ENCODE assay signal across 9 mouse cellular contexts in the genomic region with DNA sequence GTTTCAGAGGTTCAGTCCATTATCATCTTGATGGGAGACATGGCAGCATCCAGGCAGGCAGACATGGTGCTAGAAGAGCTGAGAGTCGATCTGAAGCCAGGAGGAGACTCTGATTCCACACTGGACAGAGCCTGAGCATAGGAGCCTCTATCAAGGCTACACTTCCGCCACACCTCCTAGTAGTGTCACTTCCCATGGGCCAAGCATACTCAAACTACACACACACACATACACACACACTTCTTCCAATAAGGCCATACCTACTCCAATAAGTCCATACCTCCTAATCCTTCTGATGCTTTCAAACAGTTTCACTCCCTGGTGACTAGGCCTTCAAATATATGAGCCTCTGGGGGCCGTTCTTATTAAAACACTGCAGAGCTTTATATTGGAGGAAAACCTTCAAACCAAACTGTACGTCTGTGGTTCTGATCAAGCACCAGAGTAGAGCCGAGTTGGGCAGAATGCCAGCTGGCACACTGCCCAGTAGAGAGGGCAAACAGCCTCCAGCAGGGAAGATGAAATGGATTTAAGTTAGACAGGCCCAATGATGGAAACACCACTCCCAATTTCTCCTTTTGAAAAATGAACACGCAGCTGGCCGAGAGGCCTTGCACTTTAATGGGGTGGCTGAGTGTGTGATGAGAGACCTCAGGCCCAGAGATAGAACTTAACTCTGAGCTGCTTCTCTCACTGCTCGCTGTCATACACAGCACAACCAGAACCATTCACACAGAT. TPM values are rescaled to one million over a fixed set of nuclear protein-coding genes. Genes with fewer than 3 reads are reported as not detected.
A peak's percentile ranks its signal among the peaks of the same experiment; 100 is the strongest.
DNase-seq lines count a peak whose midpoint lies in the region; ATAC-seq and TF ChIP-seq lines count a peak whose summit lies in the region.
"Had no signal": no experiment of that assay in that cellular context is flagged by ENCODE, and none has a peak within 500 bp of the region (broad histone marks: within the 10 kb centered on the region; RNA-seq: fewer than 3 reads in every experiment).

No protein-coding gene starts in this region.

- H3K79me2 ChIP-seq in heart, adult 2 months (replicated peaks; ENCODE audit: control insufficient read depth, insufficient read depth, low read length) = no peaks in the 10 kb centered on the region

- H3K4me1 ChIP-seq in heart, adult 2 months (ENCODE audit: control insufficient read depth, insufficient read depth, low read length) = no peaks in the 10 kb centered on the region
- H3K4me1 ChIP-seq in kidney, adult 2 months (ENCODE audit: control insufficient read depth, insufficient read depth, low read length) = no peaks in the 10 kb centered on the region
- peaks cover 4% of the 10 kb centered on the region; the same call in 1 of the 2 replicates for H3K4me1 ChIP-seq in neural tube, embryonic 14.5 days (ENCODE audit: control insufficient read depth, insufficient read depth, low read length)
- H3K4me1 ChIP-seq: megakaryocyte, embryonic 14.5 days had no signal

- CTCF ChIA-PET in Patski (lab: Charles Lee) = interaction anchor here (0.7 to 2.6 kb wide), 5 partner anchors 8 to 175 kb away, joined by 3 to 9 read pairs (median 3); no protein-coding TSS in a partner anchor

- in situ Hi-C loops in Patski (cut with MboI; ENCODE audit: low pct_unique_long_range_greater_than_20kb) = no loop called here

- no peak overlapping the region for H3K4me2 ChIP-seq in neural tube, embryonic 14.5 days (ENCODE audit: low read depth, low read length)

- H3K9ac ChIP-seq in heart, adult 2 months (ENCODE audit: low read depth, low read length) = no peak overlapping the region
- H3K9ac ChIP-seq in neural tube, embryonic 14.5 days (replicated peaks; ENCODE audit: low read depth, low read length) = no peak overlapping the region

- TF ChIP-seq CTCF in Patski (IDR thresholded peaks at IDR 0.05) = no peak
- no peak for TF ChIP-seq CTCF in heart, adult 2 months (IDR thresholded peaks at IDR 0.05)
- TF ChIP-seq CTCF in kidney, adult 2 months (conservative IDR thresholded peaks at IDR 0.05; ENCODE audit: insufficient read depth, insufficient read length, low read depth, low read length) = no peak

- WGBS in heart, adult 2 months = 45% methylated on average over 8 of the region's 8 CpGs
- 54% methylated on average over 8 of the region's 8 CpGs for WGBS in kidney, adult 2 months
- 52% methylated on average over 8 of the region's 8 CpGs for WGBS in neural tube, embryonic 14.5 days

- no peak for TF ChIP-seq EP300 in heart, adult 2 months (IDR thresholded peaks at IDR 0.05; ENCODE audit: insufficient read depth, low read depth, low read length)

- peak; percentile 54 for ATAC-seq in Patski
- peak; percentile 77 for ATAC-seq in neural tube, embryonic 14.5 days (ENCODE audit: low read depth)
- no peak for ATAC-seq in erythroblast, adult 5-6 weeks (replicated peaks; ENCODE audit: low FRiP score, poor library complexity, severe bottlenecking)

- no peak overlapping the region for H3K27ac ChIP-seq in heart, adult 2 months
- H3K27ac ChIP-seq in kidney, adult 2 months (ENCODE audit: insufficient read depth, low read depth, low read length) = no peak overlapping the region
- H3K27ac ChIP-seq in neural tube, embryonic 14.5 days (ENCODE audit: low read depth, low read length) = no peak overlapping the region

- H3K27me3 ChIP-seq in Patski = no peaks in the 10 kb centered on the region
- no peaks in the 10 kb centered on the region for H3K27me3 ChIP-seq in heart, adult 2 months (ENCODE audit: control insufficient read depth, insufficient read depth, low read length)
- H3K27me3 ChIP-seq in kidney, adult 2 months (replicated peaks; ENCODE audit: control insufficient read depth, insufficient read depth, low read length) = no peaks in the 10 kb centered on the region
- H3K27me3 ChIP-seq in neural tube, embryonic 14.5 days (ENCODE audit: control insufficient read depth, insufficient read depth, low read length) = no peaks in the 10 kb centered on the region
- H3K27me3 ChIP-seq: megakaryocyte, embryonic 14.5 days had no signal

- no peaks in the 10 kb centered on the region for H3K9me3 ChIP-seq in neural tube, embryonic 14.5 days (ENCODE audit: control insufficient read depth, low read length)
- H3K9me3 ChIP-seq: megakaryocyte, embryonic 14.5 days had no signal

- no peak overlapping the region for H3K4me3 ChIP-seq in heart, adult 2 months
- no peak overlapping the region for H3K4me3 ChIP-seq in kidney, adult 2 months (ENCODE audit: insufficient read depth, low read depth, low read length)
- H3K4me3 ChIP-seq in neural tube, embryonic 14.5 days (ENCODE audit: low read depth, low read length) = no peak overlapping the region
- H3K4me3 ChIP-seq: megakaryocyte, embryonic 14.5 days had no signal

- TF ChIP-seq POLR2A in heart, adult 2 months (IDR thresholded peaks at IDR 0.05; ENCODE audit: insufficient read depth, low read depth, low read length) = no peak
- no peak for TF ChIP-seq POLR2A in kidney, adult 2 months (IDR thresholded peaks at IDR 0.05; ENCODE audit: low read depth, low read length)

- no peaks in the 10 kb centered on the region for H3K36me3 ChIP-seq in heart, adult 2 months (ENCODE audit: control insufficient read depth, insufficient read depth, low read length)
- no peaks in the 10 kb centered on the region for H3K36me3 ChIP-seq in kidney, adult 2 months (ENCODE audit: control insufficient read depth, insufficient read depth, low read length)
- no peaks in the 10 kb centered on the region for H3K36me3 ChIP-seq in neural tube, embryonic 14.5 days (ENCODE audit: control insufficient read depth, insufficient read depth, low read length)

- DNase-seq in Patski (ENCODE audit: low read depth, low spot score) = no peak
- peak; percentile 90 for DNase-seq in adrenal gland, postnatal 25 days
- DNase-seq in heart, adult 2 months = peak; percentile 60 to 62
- peak; percentile 58 for DNase-seq in kidney, adult 2 months
- DNase-seq in left cerebral cortex, postnatal 25 days (ENCODE audit: low spot score in 2 of 2) = peak; percentile 28 to 58
- no peak for DNase-seq in B cell, adult 2 months

- POLR2A ChIA-PET in Patski (lab: Charles Lee) = no interaction called here

- intact Hi-C loops in heart, adult 2 months (cut with DNase I) = no loop called here
- intact Hi-C loops in left cerebral cortex, postnatal 25 days (cut with DNase I) = no loop called here

RNA-seq across cellular contexts. Expression of gene Iyd, which starts 32.4 kb away (rescaled TPM):
- not detected for polyA plus RNA-seq in Patski (2021)
- 0.39 and 0.57 TPM in 2 replicates for total RNA-seq in adrenal gland, postnatal 25 days (2021)
- total RNA-seq in heart, adult 2 months (2021) = not detected
- 0.26 TPM in 1 of 2 replicates, not detected in the other for polyA plus RNA-seq in heart, adult 2 months (2012; rRNA removed)
- 28.1 and 30.7 TPM in 2 replicates for polyA plus RNA-seq in kidney, adult 2 months (2012; rRNA removed)
- under 1 TPM in 1 of 2 experiments, not detected in 1; 0.66 TPM for total RNA-seq in left cerebral cortex, postnatal 25 days (2021)
- 0.21 and 0.50 TPM in 2 replicates for polyA plus RNA-seq in neural tube, embryonic 14.5 days (2014; fragmentation: Nextera tagmentation; extraction: Ambion mirVana)
- total RNA-seq in erythroblast, adult 5-6 weeks (2015; ENCODE audit: low replicate concordance) = not detected in 2 replicates
- total RNA-seq in erythroblast, adult 5-6 weeks (2017; ENCODE audit: low replicate concordance) = not detected in 2 replicates

Comparison
In these comparisons a context has a peak if more than half of its experiments do, and no peak if none do; other contexts are left out.
1. DNase-seq: peak in adrenal gland, postnatal 25 days (single experiment), heart, adult 2 months (2 of 2), kidney, adult 2 months (single experiment) and left cerebral cortex, postnatal 25 days (2 of 2); none in Patski (single experiment) and B cell, adult 2 months (0 of 2).